Mouse (Mus musculus): Measurements from ENCODE around the gene Sdk2. TPM values are rescaled to one million over a fixed set of nuclear protein-coding genes. Genes with fewer than 3 reads are reported as not detected.

The Sdk2 gene
- 0.28 and 0.39 TPM in 2 replicates for polyA plus RNA-seq (2015; fragmentation: Nextera tagmentation; extraction: Ambion mirVana)

DNA sequence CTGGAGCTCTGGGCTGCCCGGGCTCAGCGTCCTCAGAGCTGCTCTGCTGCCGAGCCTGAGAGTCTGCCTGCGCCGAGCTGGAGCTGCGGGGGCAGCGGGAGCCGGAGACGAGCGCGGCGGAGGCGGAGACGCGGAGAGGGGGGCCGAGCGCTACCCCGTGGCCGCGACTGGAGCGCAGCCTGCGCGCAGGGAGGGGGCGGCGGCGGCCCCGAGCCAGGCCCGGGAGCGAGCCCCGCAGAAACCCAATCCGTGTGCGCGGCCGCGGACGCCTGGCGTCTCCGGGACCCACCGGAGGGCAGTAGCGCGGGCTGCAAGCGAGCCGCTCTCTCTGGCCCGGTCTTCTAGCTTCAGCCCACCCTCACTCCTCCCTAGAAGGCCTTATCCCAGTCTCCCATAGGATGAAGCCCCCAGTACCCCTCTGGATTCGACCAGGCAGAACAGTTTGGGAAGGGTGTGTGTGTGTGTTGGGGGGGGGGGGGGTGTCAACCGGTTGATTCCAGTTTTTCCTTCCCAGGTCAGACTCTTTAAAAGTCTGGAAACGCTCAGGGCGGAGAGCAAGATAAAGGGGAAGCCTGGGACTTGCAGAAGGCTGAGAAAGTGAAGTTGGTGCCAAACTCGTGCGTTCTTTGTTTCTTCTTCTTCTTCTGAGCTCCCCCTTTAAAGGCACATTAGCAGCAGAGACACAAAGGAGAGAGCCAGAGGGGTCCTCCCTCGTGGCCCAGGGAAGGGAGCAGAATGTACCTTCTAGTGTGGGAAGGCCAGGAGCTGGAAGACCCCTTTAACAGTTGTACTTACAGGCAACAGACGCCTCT lies at the start of gene Sdk2:
Gene Sdk2 (minus strand): TSS at position 96 of the 812 bp plus-strand sequence.
- Histone ChIP-seq H3K27ac (no peak within 1 kb of the TSS), H3K9me3 (replicated peaks) (no peaks in the 10 kb centered on the region), H3K36me3 (no peaks in the 10 kb centered on the region), H3K4me2 (peak within 1 kb of the TSS; percentile 59), H3K27me3 (peaks cover 80% of the 10 kb centered on the region), H3K4me1 (replicated peaks) (no peaks in the 10 kb centered on the region), H3K9ac (peak within 1 kb of the TSS; percentile 56; the same call in 1 of the 2 replicates), H3K4me3 (replicated peaks) (peak within 1 kb of the TSS; percentile 52)
- ATAC-seq (ENCODE audit: low read depth) (no peak), DNase-seq (no peak)
- WGBS (ENCODE audit: insufficient replicate concordance) = 3% methylated on average over 24 of the region's 52 CpGs

DNA sequence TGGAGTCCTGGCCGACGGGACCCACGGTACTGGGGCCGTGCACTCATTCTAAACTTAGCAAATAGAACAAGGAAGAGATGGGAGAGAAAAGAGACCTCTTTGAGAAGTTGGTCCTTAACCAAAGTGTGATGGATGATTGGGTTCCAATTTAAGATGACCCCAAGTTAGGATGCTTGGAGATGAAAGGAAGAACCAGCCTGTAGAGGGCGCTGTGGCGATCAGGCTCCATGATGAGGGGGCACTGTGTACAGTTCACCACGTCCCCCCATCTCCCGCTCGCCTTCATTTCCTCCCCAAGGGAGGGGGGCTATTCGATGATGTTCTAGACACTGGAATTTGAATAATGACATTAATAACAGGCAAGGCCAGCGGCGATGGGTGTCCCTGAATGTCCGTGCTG lies 48.2 kb upstream of the Sdk2 start:
- Histone ChIP-seq H3K4me3 (replicated peaks) (no peak overlapping the region), H3K9me3 (replicated peaks) (no peaks in the 10 kb centered on the region), H3K27ac (no peak overlapping the region), H3K27me3 (no peaks in the 10 kb centered on the region), H3K9ac (no peak overlapping the region), H3K36me3 (no peaks in the 10 kb centered on the region), H3K4me1 (replicated peaks) (no peaks in the 10 kb centered on the region), H3K4me2 (no peak overlapping the region)
- no peak for ATAC-seq (ENCODE audit: low read depth)
- DNase-seq = no peak
- WGBS (ENCODE audit: insufficient replicate concordance) = 66% methylated on average over 13 of the region's 13 CpGs

GRCm38 (mm10) chr11:114114674-114115073 lies 47.8 kb upstream of the Sdk2 start:
- WGBS (ENCODE audit: insufficient replicate concordance) = 66% methylated on average over 12 of the region's 12 CpGs

DNA sequence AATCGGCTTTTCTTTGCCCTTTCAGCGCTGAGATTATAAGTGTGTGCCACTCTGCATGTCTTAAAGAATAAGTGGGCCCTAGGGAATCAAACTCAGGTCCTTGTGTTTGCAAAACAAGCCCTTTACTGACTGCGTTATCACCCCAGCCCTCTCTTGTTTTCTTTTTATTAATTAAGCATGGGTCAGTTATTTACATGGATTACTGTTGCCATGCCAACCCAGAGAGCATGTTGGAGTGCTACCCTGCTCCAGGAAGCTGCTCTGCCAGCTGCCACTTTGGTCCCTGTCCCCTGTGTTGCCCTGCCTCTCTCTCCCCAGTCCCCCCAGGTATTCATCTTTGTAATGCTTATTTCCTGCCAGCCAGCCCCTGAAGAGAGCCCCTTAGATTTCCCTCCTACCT lies 44.0 kb upstream of the Sdk2 start:
- Histone ChIP-seq H3K27ac (no peak overlapping the region), H3K9me3 (replicated peaks) (no peaks in the 10 kb centered on the region), H3K4me2 (no peak overlapping the region), H3K9ac (no peak overlapping the region), H3K4me3 (replicated peaks) (no peak overlapping the region), H3K4me1 (replicated peaks) (no peaks in the 10 kb centered on the region), H3K36me3 (no peaks in the 10 kb centered on the region), H3K27me3 (no peaks in the 10 kb centered on the region)
- no peak for DNase-seq
- WGBS (ENCODE audit: insufficient replicate concordance) = 40% methylated on average over 3 of the region's 3 CpGs
- ATAC-seq (ENCODE audit: low read depth) = no peak

More at GRCm38 (mm10) chr11:114114674-114115073, 47.8 kb upstream of the Sdk2 start:
- H3K4me3 ChIP-seq (replicated peaks) = no peak overlapping the region
- no peaks in the 10 kb centered on the region for H3K9me3 ChIP-seq (replicated peaks)
- H3K9ac ChIP-seq = no peak overlapping the region
- H3K4me1 ChIP-seq (replicated peaks) = no peaks in the 10 kb centered on the region
- DNase-seq (no peak), ATAC-seq (ENCODE audit: low read depth) (no peak)
- no peaks in the 10 kb centered on the region for H3K36me3 ChIP-seq
- H3K4me2 ChIP-seq = no peak overlapping the region
- H3K27me3 ChIP-seq = no peaks in the 10 kb centered on the region
- no peak overlapping the region for H3K27ac ChIP-seq

GRCm38 (mm10) chr11:114093636-114094035 lies 26.8 kb upstream of the Sdk2 start:
- Histone ChIP-seq H3K4me2 (no peak overlapping the region), H3K4me1 (replicated peaks) (no peaks in the 10 kb centered on the region), H3K4me3 (replicated peaks) (no peak overlapping the region), H3K27ac (no peak overlapping the region), H3K9ac (no peak overlapping the region), H3K9me3 (replicated peaks) (no peaks in the 10 kb centered on the region), H3K27me3 (no peaks in the 10 kb centered on the region), H3K36me3 (no peaks in the 10 kb centered on the region)
- no peak for ATAC-seq (ENCODE audit: low read depth)
- no peak for DNase-seq
- WGBS (ENCODE audit: insufficient replicate concordance) = 58% methylated on average over 7 of the region's 7 CpGs

DNA sequence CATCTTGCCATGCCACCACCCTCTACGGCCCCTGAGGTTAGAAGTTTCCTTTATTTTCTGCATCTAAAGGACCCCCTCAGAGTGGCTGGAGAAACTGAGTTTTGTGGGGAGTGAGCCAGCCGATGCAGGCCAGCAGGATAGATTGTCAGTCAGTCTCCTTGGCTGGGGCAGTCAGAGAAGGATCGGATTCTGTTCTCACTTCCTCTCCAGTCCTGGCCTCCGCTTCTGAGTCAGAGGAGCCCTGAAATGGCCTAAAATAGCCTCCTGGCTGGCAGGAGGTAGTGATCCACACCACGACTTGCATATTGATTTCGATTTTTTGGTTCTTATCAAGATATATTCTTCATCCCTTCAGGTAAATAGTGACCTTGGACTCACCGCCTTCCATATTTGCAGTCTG lies 26.3 kb upstream of the Sdk2 start:
- no peaks in the 10 kb centered on the region for H3K27me3 ChIP-seq
- H3K27ac ChIP-seq = no peak overlapping the region
- H3K4me3 ChIP-seq (replicated peaks) = no peak overlapping the region
- H3K9me3 ChIP-seq (replicated peaks) = no peaks in the 10 kb centered on the region
- no peaks in the 10 kb centered on the region for H3K36me3 ChIP-seq
- DNase-seq (no peak), ATAC-seq (ENCODE audit: low read depth) (no peak)
- 37% methylated on average over 7 of the region's 7 CpGs for WGBS (ENCODE audit: insufficient replicate concordance)
- H3K4me1 ChIP-seq (replicated peaks) = no peaks in the 10 kb centered on the region
- H3K4me2 ChIP-seq = no peak overlapping the region
- no peak overlapping the region for H3K9ac ChIP-seq

GRCm38 (mm10) chr11:114080606-114081005 lies 13.8 kb upstream of the Sdk2 start:
- DNase-seq = no peak
- WGBS (ENCODE audit: insufficient replicate concordance) = 69% methylated on average over 9 of the region's 9 CpGs
- H3K4me1 ChIP-seq (replicated peaks) = no peaks in the 10 kb centered on the region

GRCm38 (mm10) chr11:114072644-114073043 lies 5.8 kb upstream of the Sdk2 start:
- DNase-seq (no peak), ATAC-seq (ENCODE audit: low read depth) (no peak)
- no peak overlapping the region for H3K4me3 ChIP-seq (replicated peaks)
- peaks cover 25% of the 10 kb centered on the region for H3K27me3 ChIP-seq
- H3K27ac ChIP-seq = no peak overlapping the region
- no peaks in the 10 kb centered on the region for H3K9me3 ChIP-seq (replicated peaks)
- H3K4me2 ChIP-seq = peak overlapping the region; percentile 35
- no peak overlapping the region for H3K9ac ChIP-seq
- WGBS (ENCODE audit: insufficient replicate concordance) = 58% methylated on average over 10 of the region's 10 CpGs
- no peaks in the 10 kb centered on the region for H3K4me1 ChIP-seq (replicated peaks)
- no peaks in the 10 kb centered on the region for H3K36me3 ChIP-seq

More at GRCm38 (mm10) chr11:114080606-114081005, 13.8 kb upstream of the Sdk2 start:
- H3K27ac ChIP-seq = no peak overlapping the region
- no peaks in the 10 kb centered on the region for H3K27me3 ChIP-seq
- ATAC-seq (ENCODE audit: low read depth) = no peak
- H3K9me3 ChIP-seq (replicated peaks) = no peaks in the 10 kb centered on the region
- no peak overlapping the region for H3K9ac ChIP-seq
- H3K4me3 ChIP-seq (replicated peaks) = no peak overlapping the region
- no peak overlapping the region for H3K4me2 ChIP-seq
- H3K36me3 ChIP-seq = no peaks in the 10 kb centered on the region

- peak overlapping the region; percentile 35 for H3K4me2 ChIP-seq
- no peaks in the 10 kb centered on the region for H3K9me3 ChIP-seq (replicated peaks)
- no peak overlapping the region for H3K4me3 ChIP-seq (replicated peaks)
- no peaks in the 10 kb centered on the region for H3K4me1 ChIP-seq (replicated peaks)
- H3K9ac ChIP-seq = no peak overlapping the region
- no peak for DNase-seq
- no peak overlapping the region for H3K27ac ChIP-seq
- H3K27me3 ChIP-seq = peaks cover 31% of the 10 kb centered on the region
- H3K36me3 ChIP-seq = no peaks in the 10 kb centered on the region
- 26% methylated on average over 8 of the region's 8 CpGs for WGBS (ENCODE audit: insufficient replicate concordance)
- no peak for ATAC-seq (ENCODE audit: low read depth)
Observed at GRCm38 (mm10) chr11:114071998-114072397, 5.2 kb upstream of the Sdk2 start.

DNA sequence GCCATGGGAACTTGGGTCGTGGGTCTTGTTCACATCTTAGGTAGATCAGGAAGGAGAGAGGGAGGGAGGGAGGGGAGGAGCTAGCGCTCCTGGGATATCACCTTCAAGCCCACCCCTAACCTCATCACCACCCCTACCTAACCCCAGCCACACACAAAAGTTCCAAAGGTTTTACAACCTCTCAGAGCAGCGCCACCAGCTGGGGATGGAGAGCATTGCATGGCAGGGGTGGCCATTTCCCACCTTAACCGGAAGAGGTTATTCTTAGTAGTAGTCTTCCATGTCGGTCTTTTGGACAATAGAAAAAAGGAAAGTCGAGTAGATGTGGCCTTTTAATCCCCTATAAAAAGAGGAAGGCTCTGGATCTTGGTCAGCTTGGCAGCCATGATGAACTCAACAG lies 4.0 kb upstream of the Sdk2 start:
- no peaks in the 10 kb centered on the region for H3K9me3 ChIP-seq (replicated peaks)
- H3K27me3 ChIP-seq = peaks cover 42% of the 10 kb centered on the region
- H3K9ac ChIP-seq = no peak overlapping the region
- 40% methylated on average over 6 of the region's 6 CpGs for WGBS (ENCODE audit: insufficient replicate concordance)
- H3K36me3 ChIP-seq = no peaks in the 10 kb centered on the region
- no peaks in the 10 kb centered on the region for H3K4me1 ChIP-seq (replicated peaks)
- no peak overlapping the region for H3K27ac ChIP-seq
- no peak overlapping the region for H3K4me2 ChIP-seq
- H3K4me3 ChIP-seq (replicated peaks) = no peak overlapping the region
- ATAC-seq (ENCODE audit: low read depth) = no peak
- no peak for DNase-seq

GRCm38 (mm10) chr11:114070131-114070530 lies 3.3 kb upstream of the Sdk2 start:
- Histone ChIP-seq H3K4me2 (no peak overlapping the region), H3K4me3 (replicated peaks) (no peak overlapping the region), H3K9ac (no peak overlapping the region), H3K27ac (no peak overlapping the region), H3K4me1 (replicated peaks) (no peaks in the 10 kb centered on the region), H3K27me3 (peaks cover 50% of the 10 kb centered on the region), H3K9me3 (replicated peaks) (no peaks in the 10 kb centered on the region), H3K36me3 (no peaks in the 10 kb centered on the region)
- 58% methylated on average over 8 of the region's 8 CpGs for whole genome bisulfite sequencing (ENCODE audit: insufficient replicate concordance)
- DNase-seq (no peak), ATAC-seq (ENCODE audit: low read depth) (no peak)

- DNase-seq = no peak
- Histone ChIP-seq H3K9me3 (replicated peaks) (no peaks in the 10 kb centered on the region), H3K4me1 (replicated peaks) (no peaks in the 10 kb centered on the region), H3K4me2 (no peak overlapping the region), H3K36me3 (no peaks in the 10 kb centered on the region), H3K9ac (no peak overlapping the region), H3K4me3 (replicated peaks) (no peak overlapping the region), H3K27me3 (peaks cover 67% of the 10 kb centered on the region), H3K27ac (no peak overlapping the region)
- WGBS (ENCODE audit: insufficient replicate concordance) = 3% methylated on average over 5 of the region's 5 CpGs
- no peak for ATAC-seq (ENCODE audit: low read depth)
Observed at GRCm38 (mm10) chr11:114068390-114068789, 1.5 kb upstream of the Sdk2 start.
